Mouse (Mus musculus) cerebellum, adult 2 months (tissue): ENCODE data around the gene Aimp2. TPM values are rescaled to one million over a fixed set of nuclear protein-coding genes. Genes with fewer than 3 reads are reported as not detected.
A peak's percentile ranks its signal among the peaks of the same experiment; 100 is the strongest.

Experiments used
- DNase-seq, 2 experiments: peaks; one replicate each; pipeline ENCODE4 v3.0.0; 2021
- H3K27ac ChIP-seq: fragments of 200-500 bp; 2 replicates; pipeline ENCODE4 v1.5.1; 2012; ENCODE audit warnings: low read length, control low read depth, inconsistent platforms; ENCODE audit not compliant: insufficient read depth
- H3K27me3 ChIP-seq: fragments of 200-500 bp; 2 replicates; pipeline ENCODE4 v1.6.1; 2012; ENCODE audit warnings: inconsistent platforms, mild to moderate bottlenecking, low read length, moderate library complexity; ENCODE audit not compliant: control insufficient read depth, insufficient read depth
- H3K4me1 ChIP-seq: fragments of 200-500 bp; 2 replicates; pipeline ENCODE4 v1.6.1; 2011; ENCODE audit warnings: low read length; ENCODE audit not compliant: control insufficient read depth, insufficient read depth
- H3K4me3 ChIP-seq: fragments of 200-500 bp; replicated peaks from 2 replicates; pipeline ENCODE3; 2011; ENCODE audit warnings: mild to moderate bottlenecking, low read depth, low read length, control low read depth; ENCODE audit not compliant: insufficient read depth
- CTCF ChIP-seq: fragments of 200-500 bp; IDR thresholded peaks from 2 replicates; pipeline ENCODE4 v1.5.1; 2011; ENCODE audit warnings: low read depth, mild to moderate bottlenecking, control low read depth, low read length, moderate library complexity, borderline replicate concordance; ENCODE audit not compliant: insufficient read depth
- POLR2A ChIP-seq: fragments of 200-500 bp; IDR thresholded peaks from 2 replicates; pipeline ENCODE4 v1.6.1; 2011; ENCODE audit warnings: low read length, control low read depth, borderline replicate concordance; ENCODE audit not compliant: insufficient read depth
- WGBS: fragments of 180-500 bp; shearing (Covaris S2); methylation state at CpG from one replicate; pipeline ENCODE4 v1.1.7; 2018; 5-methylcytosine and 5-hydroxymethylcytosine counted together
- polyA plus RNA-seq: library from polyadenylated mRNA; depleted of rRNA; stranded (reverse); fragments of >200 nt; gene quantifications from 2 replicates; pipeline ENCODE4 v1.2.3, GENCODE M21; 2012; rRNA removed

Gene Aimp2
- 50.2 and 55.4 TPM in 2 replicates for polyA plus RNA-seq

- TF ChIP-seq POLR2A (peak; percentile 63; the same call in 1 of the 2 replicates), CTCF (no peak)
- peak; percentile 97 to 99 for DNase-seq
- under 1% methylated on average over 70 of the region's 70 CpGs for WGBS
These were observed at the start of gene Aimp2, which contains the start of gene Pms2 for GRCm38 (mm10) chr5:143909417-143910400. Aimp2 (minus strand) TSS chr5:143909847. Pms2 (plus strand) TSS chr5:143909964.

GRCm38 (mm10) chr5:143957101-143957500 lies 47.5 kb upstream of the Aimp2 start:
- DNase-seq = no peak
- TF ChIP-seq CTCF (no peak), POLR2A (no peak)
- H3K4me3 ChIP-seq = no peak overlapping the region
- H3K4me1 ChIP-seq = no peaks in the 10 kb centered on the region
- 96% methylated on average over 6 of the region's 6 CpGs for WGBS
- no peak overlapping the region for H3K27ac ChIP-seq
- no peaks in the 10 kb centered on the region for H3K27me3 ChIP-seq

More at GRCm38 (mm10) chr5:143909417-143910400, at the start of gene Aimp2, which contains the start of gene Pms2:
- H3K27ac ChIP-seq = peak within 1 kb of the TSS; percentile 31
- H3K4me3 ChIP-seq = peak within 1 kb of the TSS; percentile 79
- H3K4me1 ChIP-seq = no peaks in the 10 kb centered on the region; the same call in 1 of the 2 replicates
- H3K27me3 ChIP-seq = no peaks in the 10 kb centered on the region

GRCm38 (mm10) chr5:143950016-143950415 lies 40.4 kb upstream of the Aimp2 start:
- no peak for DNase-seq
- Histone ChIP-seq H3K27ac (no peak overlapping the region), H3K27me3 (no peaks in the 10 kb centered on the region), H3K4me1 (no peaks in the 10 kb centered on the region), H3K4me3 (no peak overlapping the region)
- TF ChIP-seq POLR2A = no peak
- TF ChIP-seq CTCF = no peak
- WGBS = 36% methylated on average over 5 of the region's 5 CpGs

GRCm38 (mm10) chr5:143948361-143948760 lies 38.7 kb upstream of the Aimp2 start:
- Histone ChIP-seq H3K4me1 (no peaks in the 10 kb centered on the region), H3K4me3 (no peak overlapping the region), H3K27ac (no peak overlapping the region), H3K27me3 (no peaks in the 10 kb centered on the region)
- DNase-seq = no peak
- WGBS = 88% methylated on average over 12 of the region's 12 CpGs
- TF ChIP-seq POLR2A = no peak
- no peak for TF ChIP-seq CTCF

GRCm38 (mm10) chr5:143943231-143944125 lies 33.8 kb upstream of the Aimp2 start:
- H3K4me1 ChIP-seq = no peaks in the 10 kb centered on the region
- 44% methylated on average over 14 of the region's 14 CpGs for WGBS
- H3K4me3 ChIP-seq = no peak overlapping the region
- H3K27ac ChIP-seq = no peak overlapping the region
- no peak for TF ChIP-seq CTCF
- TF ChIP-seq POLR2A = no peak
- H3K27me3 ChIP-seq = no peaks in the 10 kb centered on the region
- DNase-seq = no peak

- Histone ChIP-seq H3K4me1 (no peaks in the 10 kb centered on the region), H3K27me3 (no peaks in the 10 kb centered on the region), H3K27ac (no peak overlapping the region), H3K4me3 (no peak overlapping the region)
- 21% methylated on average over 10 of the region's 10 CpGs for WGBS
- no peak for DNase-seq
- no peak for TF ChIP-seq POLR2A
- TF ChIP-seq CTCF = no peak
These were observed 31.9 kb upstream of the Aimp2 start for GRCm38 (mm10) chr5:143941588-143941987.

GRCm38 (mm10) chr5:143936156-143936555 lies 26.5 kb upstream of the Aimp2 start:
- Histone ChIP-seq H3K4me1 (no peaks in the 10 kb centered on the region), H3K27ac (no peak overlapping the region), H3K27me3 (no peaks in the 10 kb centered on the region), H3K4me3 (no peak overlapping the region)
- TF ChIP-seq POLR2A = no peak
- no peak for TF ChIP-seq CTCF
- no peak for DNase-seq
- WGBS = 86% methylated on average over 9 of the region's 9 CpGs
